Mouse (Mus musculus): ENCODE data around the gene Dock8. TPM values are rescaled to one million over a fixed set of nuclear protein-coding genes. Genes with fewer than 3 reads are reported as not detected.

Dock8 gene
- polyA plus RNA-seq, 1 experiment from 2014 or later, result 5.6 TPM

DNA sequence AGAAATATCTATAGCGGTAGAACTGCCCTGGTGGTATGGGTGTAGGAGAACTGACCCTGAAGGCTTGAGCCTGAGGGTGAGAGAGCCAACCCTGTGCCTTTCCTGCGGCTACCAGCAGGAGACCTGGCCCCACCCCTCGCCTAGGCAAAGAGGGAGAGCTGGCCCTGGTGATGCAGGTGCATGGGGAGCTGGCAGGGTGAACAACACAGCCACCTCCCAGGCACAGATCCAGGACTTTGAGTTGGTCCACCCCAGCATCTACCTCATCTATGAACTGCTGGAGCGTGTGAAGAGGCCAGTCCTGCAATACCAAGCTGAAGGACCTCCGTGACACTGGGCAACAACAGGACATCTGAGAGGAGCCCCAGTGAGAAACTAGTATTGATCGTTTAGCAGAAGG lies 5.8 kb upstream of the Dock8 start:
- ATAC-seq (ENCODE audit: low read depth) (no peak), DNase-seq (ENCODE audit: low spot score) (no peak)
- Histone ChIP-seq H3K9me3 (ENCODE audit: control insufficient read depth, low read length) (no peaks in the 10 kb centered on the region), H3K4me1 (ENCODE audit: control insufficient read depth, insufficient read depth, low read length) (no peaks in the 10 kb centered on the region), H3K27me3 (replicated peaks; ENCODE audit: control insufficient read depth, insufficient read depth, low read length) (peaks cover 20% of the 10 kb centered on the region), H3K27ac (replicated peaks; ENCODE audit: low read depth, low read length) (no peak overlapping the region), H3K4me3 (ENCODE audit: low read depth, low read length) (no peak overlapping the region), H3K36me3 (ENCODE audit: control insufficient read depth, insufficient read depth, low read length) (no peaks in the 10 kb centered on the region), H3K4me2 (ENCODE audit: low read depth, low read length) (no peak overlapping the region), H3K9ac (ENCODE audit: low read depth, low read length) (no peak overlapping the region)
- 76% methylated on average over 4 of the region's 6 CpGs for WGBS

DNA sequence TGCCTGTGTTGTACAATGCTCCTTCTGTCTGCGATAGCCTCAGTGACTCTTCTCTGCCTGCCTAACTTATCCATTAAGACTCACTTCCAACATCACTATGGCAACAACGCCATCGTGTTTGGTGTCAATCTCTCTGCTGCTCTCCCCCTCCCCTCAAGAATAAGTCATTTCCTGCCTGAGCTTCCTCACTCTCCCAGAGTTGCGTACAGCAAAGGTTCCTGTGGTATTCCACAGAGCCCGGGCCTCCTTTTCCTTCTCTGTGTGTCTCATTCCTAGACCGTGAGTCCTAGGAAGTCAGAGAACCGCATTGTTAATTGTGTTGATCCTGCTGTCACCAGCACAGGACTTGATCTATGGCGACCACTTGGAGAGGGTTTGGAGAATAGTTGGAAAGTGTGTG lies 4.4 kb upstream of the Dock8 start:
- Histone ChIP-seq H3K4me3 (ENCODE audit: low read depth, low read length) (no peak overlapping the region), H3K9ac (ENCODE audit: low read depth, low read length) (no peak overlapping the region), H3K9me3 (ENCODE audit: control insufficient read depth, low read length) (no peaks in the 10 kb centered on the region), H3K27me3 (replicated peaks; ENCODE audit: control insufficient read depth, insufficient read depth, low read length) (peaks cover 33% of the 10 kb centered on the region), H3K27ac (replicated peaks; ENCODE audit: low read depth, low read length) (no peak overlapping the region), H3K4me2 (ENCODE audit: low read depth, low read length) (no peak overlapping the region), H3K4me1 (ENCODE audit: control insufficient read depth, insufficient read depth, low read length) (no peaks in the 10 kb centered on the region), H3K36me3 (ENCODE audit: control insufficient read depth, insufficient read depth, low read length) (no peaks in the 10 kb centered on the region)
- ATAC-seq (ENCODE audit: low read depth) (peak; percentile 22; the same call in 1 of the 2 replicates), DNase-seq (ENCODE audit: low spot score) (peak; percentile 31)
- 26% methylated on average over 8 of the region's 8 CpGs for WGBS

DNA sequence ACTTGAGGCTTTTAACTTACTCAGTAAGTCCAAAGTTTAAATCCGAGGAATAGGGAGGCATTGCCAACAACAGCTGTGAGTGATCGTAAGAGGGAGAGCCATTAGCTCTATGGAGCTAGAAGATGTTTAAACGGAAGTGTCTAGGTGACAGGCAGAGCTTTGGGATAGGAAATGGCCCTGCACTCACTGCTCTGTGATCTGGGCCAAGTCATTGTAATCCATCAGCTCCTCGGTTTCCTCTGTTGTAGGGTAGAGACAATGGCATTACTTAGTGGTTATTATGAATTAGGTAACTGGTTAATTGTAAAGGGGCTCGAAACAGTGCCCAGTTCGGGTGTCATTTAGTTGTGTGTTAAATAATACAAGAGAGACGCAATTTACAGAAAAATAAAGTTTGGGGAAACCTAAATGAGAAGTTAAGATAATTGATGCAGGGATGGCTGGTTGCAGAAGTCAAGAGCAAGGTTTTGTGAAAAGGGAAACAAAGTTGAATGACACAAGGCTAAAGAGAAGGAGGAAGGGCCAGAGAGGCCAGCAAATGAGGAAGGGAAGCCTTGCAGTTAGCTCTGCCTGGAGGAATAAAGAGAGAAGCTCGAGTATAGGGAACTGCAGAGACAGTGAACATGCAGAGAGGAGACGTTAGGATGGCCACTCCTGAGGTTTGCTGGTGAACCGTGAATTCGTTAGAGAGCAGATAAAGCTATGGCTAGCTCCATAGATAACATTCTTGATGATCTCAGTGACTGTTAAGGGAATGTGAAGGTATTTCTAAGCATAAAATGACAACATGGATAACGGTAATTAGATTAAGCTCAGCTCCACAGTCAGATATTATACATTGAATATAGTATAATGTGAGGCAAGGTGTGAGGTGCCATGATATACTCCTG lies 2.3 kb upstream of the Dock8 start:
- no peak overlapping the region for H3K4me2 ChIP-seq (ENCODE audit: low read depth, low read length)
- H3K27ac ChIP-seq (replicated peaks; ENCODE audit: low read depth, low read length), result no peak overlapping the region
- H3K36me3 ChIP-seq (ENCODE audit: control insufficient read depth, insufficient read depth, low read length), result no peaks in the 10 kb centered on the region
- ATAC-seq (ENCODE audit: low read depth) (no peak), DNase-seq (ENCODE audit: low spot score) (no peak)
- H3K4me1 ChIP-seq (ENCODE audit: control insufficient read depth, insufficient read depth, low read length), result no peaks in the 10 kb centered on the region
- 70% methylated on average over 12 of the region's 12 CpGs for WGBS
- H3K4me3 ChIP-seq (ENCODE audit: low read depth, low read length), result no peak overlapping the region
- no peaks in the 10 kb centered on the region for H3K9me3 ChIP-seq (ENCODE audit: control insufficient read depth, low read length)
- peaks cover 55% of the 10 kb centered on the region for H3K27me3 ChIP-seq (replicated peaks; ENCODE audit: control insufficient read depth, insufficient read depth, low read length)
- no peak overlapping the region for H3K9ac ChIP-seq (ENCODE audit: low read depth, low read length)

DNA sequence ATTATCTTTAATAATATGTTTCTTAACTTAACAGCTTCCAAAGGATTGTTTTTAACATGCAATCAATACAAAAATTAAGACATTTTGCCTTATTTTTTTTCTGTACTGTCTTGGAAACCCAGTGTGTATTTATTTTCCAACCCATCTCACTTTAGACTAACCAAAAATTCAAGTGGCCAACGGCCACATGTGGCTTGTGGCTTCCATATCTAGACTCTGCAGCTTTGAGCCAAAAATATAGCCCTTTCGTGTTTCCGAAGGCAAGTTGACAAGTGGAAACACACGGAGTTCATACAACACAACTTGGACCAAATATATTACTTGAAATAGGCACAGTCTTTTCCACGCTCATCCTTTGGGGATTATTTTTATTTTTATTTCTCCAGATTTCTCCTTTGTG lies 773 bp upstream of the Dock8 start:
- no peaks in the 10 kb centered on the region for H3K36me3 ChIP-seq (ENCODE audit: control insufficient read depth, insufficient read depth, low read length)
- H3K4me2 ChIP-seq (ENCODE audit: low read depth, low read length), result peak overlapping the region; percentile 98; the same call in 1 of the 2 replicates
- H3K4me1 ChIP-seq (ENCODE audit: control insufficient read depth, insufficient read depth, low read length), result no peaks in the 10 kb centered on the region
- no peak for ATAC-seq (ENCODE audit: low read depth)
- no peak for DNase-seq (ENCODE audit: low spot score)
- 49% methylated on average over 5 of the region's 5 CpGs for WGBS
- H3K9ac ChIP-seq (ENCODE audit: low read depth, low read length), result no peak overlapping the region
- H3K27ac ChIP-seq (replicated peaks; ENCODE audit: low read depth, low read length), result no peak overlapping the region
- H3K9me3 ChIP-seq (ENCODE audit: control insufficient read depth, low read length), result no peaks in the 10 kb centered on the region
- H3K27me3 ChIP-seq (replicated peaks; ENCODE audit: control insufficient read depth, insufficient read depth, low read length), result peaks cover 66% of the 10 kb centered on the region
- peak overlapping the region; percentile 67 for H3K4me3 ChIP-seq (ENCODE audit: low read depth, low read length)

DNA sequence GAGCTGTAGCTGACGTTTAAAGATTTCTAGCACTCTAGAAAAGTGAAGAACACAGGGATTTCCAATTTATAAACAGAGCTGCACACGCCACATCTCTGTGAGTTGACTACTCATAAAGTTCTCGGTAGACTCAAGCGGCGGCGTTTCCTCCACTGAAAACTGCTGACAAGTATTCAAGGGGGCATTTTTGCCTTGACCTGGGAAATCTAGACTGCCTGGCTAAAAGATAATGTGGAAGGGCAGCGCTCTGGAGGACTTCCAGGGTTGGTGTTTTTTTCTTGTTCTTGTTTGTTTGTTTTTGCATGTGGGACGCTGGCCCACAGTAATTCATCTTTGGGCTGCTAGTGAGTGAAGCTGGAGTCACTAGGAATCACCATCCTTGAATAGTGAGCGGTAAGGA lies 819 bp downstream of the Dock8 start:
- H3K4me2 ChIP-seq (ENCODE audit: low read depth, low read length), result peak overlapping the region; percentile 98
- H3K9ac ChIP-seq (ENCODE audit: low read depth, low read length), result no peak overlapping the region
- no peaks in the 10 kb centered on the region for H3K36me3 ChIP-seq (ENCODE audit: control insufficient read depth, insufficient read depth, low read length)
- H3K27me3 ChIP-seq (replicated peaks; ENCODE audit: control insufficient read depth, insufficient read depth, low read length), result peaks cover 66% of the 10 kb centered on the region
- H3K27ac ChIP-seq (replicated peaks; ENCODE audit: low read depth, low read length), result no peak overlapping the region
- H3K4me1 ChIP-seq (ENCODE audit: control insufficient read depth, insufficient read depth, low read length), result no peaks in the 10 kb centered on the region
- DNase-seq (ENCODE audit: low spot score) (no peak), ATAC-seq (ENCODE audit: low read depth) (no peak)
- 33% methylated on average over 9 of the region's 9 CpGs for WGBS
- peak overlapping the region; percentile 67 for H3K4me3 ChIP-seq (ENCODE audit: low read depth, low read length)
- no peaks in the 10 kb centered on the region for H3K9me3 ChIP-seq (ENCODE audit: control insufficient read depth, low read length)

DNA sequence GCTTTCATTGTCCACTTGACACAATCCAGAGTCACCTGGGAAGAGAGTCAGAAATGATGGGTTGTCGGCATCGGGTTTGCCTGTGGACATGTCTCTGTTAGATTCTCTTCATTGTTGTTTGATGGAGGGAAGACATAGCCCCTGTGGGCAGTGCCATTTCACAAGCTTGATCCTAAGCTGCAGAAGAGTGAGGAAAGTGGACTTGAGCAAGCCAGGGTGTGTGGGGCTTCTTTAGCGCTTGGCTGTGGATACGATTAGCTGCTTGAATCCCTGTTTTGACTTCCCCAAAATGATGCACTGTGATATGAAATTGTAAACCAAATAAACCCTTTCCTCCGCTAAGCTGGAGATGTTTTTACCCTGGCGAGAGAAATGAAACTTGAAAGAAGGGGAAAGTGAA lies 2.7 kb downstream of the Dock8 start:
- Histone ChIP-seq H3K9ac (ENCODE audit: low read depth, low read length) (no peak overlapping the region), H3K4me2 (ENCODE audit: low read depth, low read length) (no peak overlapping the region), H3K27me3 (replicated peaks; ENCODE audit: control insufficient read depth, insufficient read depth, low read length) (peaks cover 58% of the 10 kb centered on the region), H3K9me3 (ENCODE audit: control insufficient read depth, low read length) (no peaks in the 10 kb centered on the region), H3K4me3 (ENCODE audit: low read depth, low read length) (no peak overlapping the region), H3K27ac (replicated peaks; ENCODE audit: low read depth, low read length) (no peak overlapping the region), H3K36me3 (ENCODE audit: control insufficient read depth, insufficient read depth, low read length) (no peaks in the 10 kb centered on the region), H3K4me1 (ENCODE audit: control insufficient read depth, insufficient read depth, low read length) (no peaks in the 10 kb centered on the region)
- 73% methylated on average over 6 of the region's 6 CpGs for WGBS
- no peak for DNase-seq (ENCODE audit: low spot score)
- no peak for ATAC-seq (ENCODE audit: low read depth)

DNA sequence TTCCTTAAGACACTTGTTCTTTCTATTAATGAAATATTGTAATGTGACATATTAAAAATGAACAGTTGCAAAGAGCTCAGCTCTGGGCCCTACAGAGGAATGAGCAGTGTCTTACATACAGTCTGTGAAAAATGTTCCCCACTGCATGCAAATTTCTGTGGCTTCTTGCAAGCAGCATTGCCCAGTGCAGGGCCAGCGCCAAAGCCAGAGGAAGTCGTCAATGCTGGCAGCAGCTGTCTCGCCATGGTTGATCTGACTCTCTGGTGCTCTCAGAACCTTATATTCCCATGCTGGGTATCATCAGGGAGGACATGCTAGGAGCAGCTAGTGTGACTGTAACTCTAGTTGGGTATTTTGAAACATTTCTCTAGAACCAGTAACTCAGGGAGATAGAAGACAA lies 3.5 kb downstream of the Dock8 start:
- H3K9me3 ChIP-seq (ENCODE audit: control insufficient read depth, low read length), result no peaks in the 10 kb centered on the region
- 78% methylated on average over 3 of the region's 3 CpGs for WGBS
- no peak for ATAC-seq (ENCODE audit: low read depth)
- no peak overlapping the region for H3K4me3 ChIP-seq (ENCODE audit: low read depth, low read length)
- no peaks in the 10 kb centered on the region for H3K4me1 ChIP-seq (ENCODE audit: control insufficient read depth, insufficient read depth, low read length)
- no peak overlapping the region for H3K27ac ChIP-seq (replicated peaks; ENCODE audit: low read depth, low read length)
- no peak overlapping the region for H3K9ac ChIP-seq (ENCODE audit: low read depth, low read length)
- peaks cover 51% of the 10 kb centered on the region for H3K27me3 ChIP-seq (replicated peaks; ENCODE audit: control insufficient read depth, insufficient read depth, low read length)
- no peaks in the 10 kb centered on the region for H3K36me3 ChIP-seq (ENCODE audit: control insufficient read depth, insufficient read depth, low read length)
- H3K4me2 ChIP-seq (ENCODE audit: low read depth, low read length), result no peak overlapping the region
- DNase-seq (ENCODE audit: low spot score), result no peak

DNA sequence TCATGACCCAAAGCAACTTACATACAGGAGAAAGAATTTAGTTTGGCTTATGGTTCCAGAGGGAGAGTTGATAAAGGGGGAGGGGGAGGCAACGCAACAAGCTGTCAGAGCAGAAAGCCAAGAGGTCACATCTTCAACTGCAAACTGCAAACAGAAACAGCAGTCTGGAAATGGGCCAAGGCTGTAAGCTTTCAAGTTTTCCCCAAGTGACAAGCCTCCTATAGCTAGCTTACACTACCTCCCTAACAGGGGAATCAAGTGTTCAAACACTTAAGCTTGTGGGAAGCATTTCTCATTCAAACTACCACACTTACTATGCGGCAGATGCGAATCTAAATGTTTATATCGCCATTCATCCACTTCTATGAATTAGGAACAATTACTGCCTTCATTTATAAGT lies 4.5 kb downstream of the Dock8 start:
- Histone ChIP-seq H3K4me2 (ENCODE audit: low read depth, low read length) (no peak overlapping the region), H3K27me3 (replicated peaks; ENCODE audit: control insufficient read depth, insufficient read depth, low read length) (peaks cover 44% of the 10 kb centered on the region), H3K9ac (ENCODE audit: low read depth, low read length) (no peak overlapping the region), H3K36me3 (ENCODE audit: control insufficient read depth, insufficient read depth, low read length) (no peaks in the 10 kb centered on the region), H3K9me3 (ENCODE audit: control insufficient read depth, low read length) (no peaks in the 10 kb centered on the region), H3K27ac (replicated peaks; ENCODE audit: low read depth, low read length) (no peak overlapping the region), H3K4me3 (ENCODE audit: low read depth, low read length) (no peak overlapping the region), H3K4me1 (ENCODE audit: control insufficient read depth, insufficient read depth, low read length) (no peaks in the 10 kb centered on the region)
- DNase-seq (ENCODE audit: low spot score), result peak; percentile 61
- WGBS, result 45% methylated on average over 4 of the region's 4 CpGs
- no peak for ATAC-seq (ENCODE audit: low read depth)

DNA sequence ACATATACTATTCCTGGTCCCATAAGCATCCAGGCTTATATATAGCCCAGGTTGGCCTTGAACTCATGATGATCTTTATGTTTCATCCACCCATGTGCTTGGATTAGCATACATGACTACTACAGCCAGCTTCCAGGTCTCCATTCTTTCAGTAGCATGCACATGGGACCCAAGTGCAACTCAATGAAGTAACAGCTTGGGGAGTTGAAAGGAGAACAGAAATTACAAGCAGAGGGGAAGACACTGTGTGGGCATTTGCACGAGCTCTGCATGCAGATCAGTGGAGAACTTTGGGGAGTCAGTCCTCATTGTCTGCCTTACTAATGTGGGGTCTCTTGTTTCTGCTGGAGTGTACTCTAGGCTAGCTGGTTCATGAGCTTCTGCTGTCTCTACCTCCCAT lies 7.4 kb downstream of the Dock8 start:
- Histone ChIP-seq H3K36me3 (ENCODE audit: control insufficient read depth, insufficient read depth, low read length) (no peaks in the 10 kb centered on the region), H3K4me3 (ENCODE audit: low read depth, low read length) (no peak overlapping the region), H3K9me3 (ENCODE audit: control insufficient read depth, low read length) (no peaks in the 10 kb centered on the region), H3K4me1 (ENCODE audit: control insufficient read depth, insufficient read depth, low read length) (no peaks in the 10 kb centered on the region), H3K4me2 (ENCODE audit: low read depth, low read length) (no peak overlapping the region), H3K27ac (replicated peaks; ENCODE audit: low read depth, low read length) (no peak overlapping the region), H3K9ac (ENCODE audit: low read depth, low read length) (no peak overlapping the region), H3K27me3 (replicated peaks; ENCODE audit: control insufficient read depth, insufficient read depth, low read length) (peaks cover 15% of the 10 kb centered on the region)
- WGBS, result 83% methylated on average over 1 of the region's 1 CpGs
- ATAC-seq (ENCODE audit: low read depth), result no peak
- DNase-seq (ENCODE audit: low spot score), result no peak
